Mouse (Mus musculus) liver, postnatal 0 days (tissue): ENCODE measurements around the gene Tradd.

ENCODE experiments used
- CTCF ChIP-seq: sonication (generic); IDR thresholded peaks from 2 replicates; pipeline ENCODE4 v1.5.1; 2016; ENCODE audit warnings: antibody characterized with exemption, low read depth
- EP300 ChIP-seq: IDR thresholded peaks from 2 replicates; pipeline ENCODE4 v1.6.1; 2016; ENCODE audit warnings: antibody characterized with exemption, low read depth, mild to moderate bottlenecking

DNA sequence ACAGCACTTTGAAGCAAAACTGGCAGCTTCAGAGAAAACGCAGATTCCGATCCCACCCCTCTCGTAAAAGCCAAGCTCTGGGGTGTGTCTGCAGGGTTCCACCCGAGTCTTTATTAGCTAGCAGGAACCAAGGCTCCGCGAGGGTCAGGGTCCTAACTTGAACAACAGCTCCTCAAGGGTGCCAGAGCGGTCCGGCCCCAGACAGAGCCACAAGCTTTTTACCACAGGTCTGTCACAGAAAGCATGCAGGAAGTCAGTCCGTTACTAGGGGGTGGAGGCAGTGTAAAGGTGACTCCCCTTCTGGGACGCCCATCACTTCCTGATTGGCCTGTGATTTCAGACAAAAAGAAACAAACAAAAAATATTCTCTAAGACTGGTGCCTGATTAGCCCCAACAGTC lies 719 bp upstream of the Tradd start:
- TF ChIP-seq CTCF (no peak), EP300 (no peak)
